Mouse (Mus musculus) cerebellum, postnatal 10 days (tissue): ENCODE measurements around the gene Eid2b.
A peak's percentile ranks its signal among the peaks of the same experiment; 100 is the strongest.

Experiments
- DNase-seq, 2 experiments: peaks; one replicate each; pipeline ENCODE4 v3.0.0; 2021; ENCODE audit warnings: mixed read lengths in 2 of 2

The Eid2b gene

GRCm38 (mm10) chr7:28301616-28302433 lies 24.3 kb downstream of the Eid2b start, which contains the start of gene Dll3:
Gene Dll3 (minus strand): TSS chr7:28302238.
- peak; percentile 82 to 86 for DNase-seq

DNA sequence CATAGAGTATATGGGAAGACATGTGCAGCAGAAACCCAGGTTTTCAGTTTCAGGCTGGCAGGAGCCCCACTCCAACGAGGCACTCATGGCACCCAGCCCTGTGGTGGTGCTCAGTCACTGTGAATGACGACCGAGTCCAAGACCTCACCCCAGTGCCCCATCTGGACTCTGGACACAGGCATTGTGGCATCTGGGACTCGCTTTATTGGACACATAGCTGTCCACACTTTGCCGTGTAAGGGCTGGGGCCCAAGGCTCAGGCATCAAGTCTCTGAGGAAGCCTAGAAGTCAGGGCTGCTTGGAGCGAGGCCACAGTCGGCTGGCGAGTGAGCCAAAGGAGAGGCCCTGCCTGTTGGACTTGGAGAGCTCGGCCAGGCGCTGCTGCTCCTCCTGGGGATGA lies 28.1 kb downstream of the Eid2b start:
- peak; percentile 87 to 94 for DNase-seq

DNA sequence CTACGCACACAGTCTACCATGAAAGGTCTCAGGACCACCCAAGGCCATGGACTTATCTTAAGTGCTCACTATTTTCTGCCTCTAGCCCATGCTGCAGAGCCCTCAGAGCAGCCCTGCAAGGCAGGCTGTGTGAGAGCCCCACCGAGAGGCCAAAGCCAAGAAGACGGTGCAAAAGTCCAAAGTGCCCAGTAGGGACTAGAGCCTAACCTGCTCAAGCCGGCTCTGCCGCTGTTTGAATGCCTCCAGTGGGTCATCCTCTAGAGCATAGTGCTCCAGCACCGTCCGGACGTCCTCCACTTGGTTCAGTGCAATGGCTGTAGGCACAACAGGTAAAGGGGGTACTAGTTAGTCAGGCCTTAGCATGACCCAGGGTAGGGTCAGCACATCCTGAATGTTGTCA lies 28.7 kb downstream of the Eid2b start:
- no peak for DNase-seq

DNA sequence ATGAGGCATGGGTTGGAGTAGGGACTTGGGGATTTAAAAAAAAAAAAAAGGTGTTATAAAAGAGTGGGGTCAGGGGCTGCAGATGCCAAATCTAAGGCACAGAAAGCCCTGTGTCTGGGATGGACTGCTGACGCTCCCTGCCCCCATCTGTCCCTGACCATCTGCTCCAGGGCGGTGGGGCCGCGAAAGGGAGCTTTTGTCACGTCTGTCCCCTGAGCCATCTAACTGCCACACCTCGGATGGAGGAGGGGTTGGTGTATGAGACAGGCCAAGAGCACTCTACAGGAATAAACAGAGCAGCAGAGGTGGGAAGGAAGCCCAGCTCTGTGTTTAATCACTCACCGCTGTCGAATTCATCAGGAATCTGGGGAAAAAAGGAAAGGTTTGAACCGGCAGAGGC lies 32.2 kb downstream of the Eid2b start:
- DNase-seq = peak; percentile 70 to 85

GRCm38 (mm10) chr7:28311151-28311925 lies 33.8 kb downstream of the Eid2b start:
- DNase-seq = peak in 1 of 2 experiments; percentile 62

DNA sequence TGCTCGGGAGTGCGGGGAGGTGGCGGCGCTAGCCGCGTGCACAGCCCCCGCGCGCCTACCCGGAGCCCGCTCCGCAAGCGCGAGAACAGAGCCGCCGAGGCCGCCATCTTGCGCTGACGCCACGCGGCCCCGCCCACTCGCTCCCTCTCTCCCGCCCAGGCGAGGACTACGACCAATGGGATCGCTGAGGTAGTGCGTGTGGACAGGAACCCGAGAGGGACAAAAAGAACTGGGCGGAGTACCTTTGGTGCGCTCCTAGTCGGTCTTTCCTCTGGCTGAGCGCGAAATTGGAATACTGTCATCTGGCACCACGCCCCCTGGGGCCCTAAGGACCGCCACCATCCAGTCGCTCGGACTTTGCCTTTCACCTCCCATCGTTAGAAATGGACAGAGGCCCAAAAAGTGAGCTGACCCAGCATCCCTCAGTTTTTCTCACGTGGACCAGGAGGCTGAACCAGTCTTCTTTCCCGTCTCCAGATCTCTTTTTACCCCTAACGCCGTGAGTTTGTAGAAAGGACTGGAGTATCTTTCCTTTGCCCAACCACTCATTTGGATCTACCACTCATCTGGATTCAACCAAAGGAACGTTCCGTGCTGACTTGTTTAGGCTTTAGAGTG lies 34.5 kb downstream of the Eid2b start, which contains the start of gene Timm50:
Gene Timm50, minus strand, starts transcription at position 147 of the 618 bp plus-strand sequence.
- DNase-seq = peak; percentile 99

DNA sequence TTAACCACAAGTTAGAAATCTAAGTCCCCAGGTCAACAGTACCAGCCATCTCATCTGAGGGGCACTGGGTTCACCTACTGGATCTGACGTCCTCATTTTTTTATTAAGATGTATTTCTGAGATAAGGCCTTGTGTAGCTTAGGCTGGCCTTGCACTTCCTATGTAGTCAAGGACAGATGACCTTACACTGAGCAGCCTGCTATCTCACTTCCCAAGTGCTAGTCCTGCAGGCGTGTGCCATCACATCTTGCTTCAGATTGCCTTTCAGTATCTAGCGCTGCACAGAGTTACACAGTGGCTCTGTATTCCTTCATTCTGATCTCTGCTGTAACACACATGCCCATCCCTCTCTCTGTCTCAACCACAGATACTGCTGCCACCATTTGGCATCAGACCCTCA lies 40.5 kb downstream of the Eid2b start:
- DNase-seq = no peak

DNA sequence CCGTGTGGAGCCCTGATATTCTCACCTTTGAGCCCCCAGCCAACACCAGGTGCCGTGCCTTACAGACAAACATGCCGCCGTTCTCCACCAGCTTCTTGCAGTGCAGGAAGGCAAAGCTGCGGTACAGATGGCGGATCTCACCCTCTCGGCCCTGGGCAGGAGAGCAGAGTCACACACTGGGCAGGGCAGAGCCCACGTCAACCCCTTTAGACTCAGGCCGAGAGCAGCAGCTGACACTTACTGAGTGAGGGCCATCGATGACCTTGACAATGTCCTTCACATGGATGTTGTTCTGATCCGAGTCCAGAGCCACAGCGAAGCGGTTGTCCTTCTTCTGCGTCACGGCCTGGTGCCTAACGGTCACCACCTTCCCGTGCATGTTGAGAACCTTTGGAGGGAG lies 41.2 kb downstream of the Eid2b start:
- no peak for DNase-seq

DNA sequence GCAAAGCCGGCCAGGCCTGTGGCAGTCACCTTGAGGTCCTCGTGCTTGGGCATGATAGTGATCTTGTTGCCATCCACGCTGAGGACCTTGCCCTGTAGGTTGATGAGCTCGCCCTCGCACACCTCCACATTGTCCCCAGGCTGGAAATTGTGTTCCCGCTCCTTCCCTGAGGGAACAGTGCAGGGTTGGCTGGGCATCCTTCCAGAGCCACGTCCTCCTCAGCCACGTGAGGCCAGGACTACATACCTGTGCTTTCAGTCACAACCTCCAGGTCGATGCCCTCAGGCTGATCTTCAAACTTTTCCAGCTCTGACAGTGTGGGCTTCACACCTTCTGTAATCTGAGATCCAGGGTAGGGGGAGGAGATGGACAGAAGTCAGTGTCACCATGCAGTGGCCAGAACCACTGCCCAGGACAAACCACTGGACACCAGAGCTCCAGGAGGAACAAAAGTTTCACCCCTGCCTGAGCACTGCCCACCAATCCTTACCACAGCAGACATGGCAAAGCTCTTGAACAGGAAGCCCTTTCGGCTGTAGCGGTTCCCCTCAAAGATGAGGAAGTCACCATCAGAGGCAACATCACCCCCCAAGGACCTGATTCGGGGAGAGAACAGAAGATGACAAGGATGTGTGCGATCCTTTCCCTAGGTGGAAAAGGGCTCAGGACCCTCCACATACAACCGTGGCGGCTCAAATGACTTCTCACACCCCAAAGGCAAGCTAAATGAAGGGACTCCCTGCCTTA lies 44.6 kb downstream of the Eid2b start:
- no peak for DNase-seq

DNA sequence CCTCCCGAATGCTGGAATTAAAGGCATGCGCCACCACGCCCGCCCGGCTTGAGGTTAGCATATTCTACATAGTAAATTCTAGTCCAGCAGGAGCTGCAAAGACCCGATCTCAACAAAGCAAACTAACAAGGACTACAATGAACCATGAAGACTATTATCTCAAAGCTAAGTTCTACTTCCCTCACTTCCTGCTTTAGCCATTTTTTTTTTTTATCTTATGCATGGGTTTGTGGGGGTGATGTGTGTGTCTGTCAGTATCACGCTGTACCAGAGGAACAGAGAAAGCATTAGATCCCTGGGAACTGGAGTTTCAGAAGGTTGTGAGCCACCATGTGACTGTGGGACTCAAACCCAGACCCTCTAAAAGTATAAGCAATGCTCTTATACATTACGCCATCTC lies 47.8 kb downstream of the Eid2b start:
- no peak for DNase-seq

- no peak for DNase-seq
These were observed 48.9 kb downstream of the Eid2b start for GRCm38 (mm10) chr7:28326457-28326856.

DNA sequence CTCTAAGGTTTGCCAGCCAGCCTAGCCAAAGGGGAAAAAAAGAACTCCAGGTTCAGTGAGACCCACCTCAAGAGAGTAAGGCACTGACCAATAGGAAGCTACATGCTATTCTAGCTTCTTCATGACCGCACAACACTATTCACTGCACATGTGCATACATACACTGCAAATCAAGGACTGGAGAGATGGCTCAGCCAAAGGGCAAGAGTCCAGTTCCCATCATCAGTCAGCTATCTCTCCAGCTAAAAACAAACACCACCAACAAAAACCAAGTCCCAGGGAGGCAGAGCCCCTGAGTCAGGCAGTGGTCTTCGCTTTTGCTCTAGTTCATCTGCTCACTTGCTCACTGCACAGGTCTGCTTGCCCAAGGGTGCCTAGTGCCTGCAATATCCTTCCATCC lies 50.7 kb downstream of the Eid2b start:
- DNase-seq = no peak
